Mouse (Mus musculus): ENCODE results near the gene Cst7.

GRCm38 (mm10) chr2:150604802-150605201, 34.6 kb downstream of the Cst7 start:
- TF ChIP-seq CTCF (IDR thresholded peaks at IDR 0.05; ENCODE audit: borderline replicate concordance, control insufficient read depth, extremely low read depth, insufficient read depth, low read length, poor library complexity) (no peak), POLR2A (IDR thresholded peaks at IDR 0.05; ENCODE audit: control insufficient read depth, extremely low read depth, insufficient read depth, low read length, poor library complexity) (no peak)
